Mouse (Mus musculus): ENCODE data around the gene Nptn.
A peak's percentile ranks its signal among the peaks of the same experiment; 100 is the strongest.

Nptn gene

DNA sequence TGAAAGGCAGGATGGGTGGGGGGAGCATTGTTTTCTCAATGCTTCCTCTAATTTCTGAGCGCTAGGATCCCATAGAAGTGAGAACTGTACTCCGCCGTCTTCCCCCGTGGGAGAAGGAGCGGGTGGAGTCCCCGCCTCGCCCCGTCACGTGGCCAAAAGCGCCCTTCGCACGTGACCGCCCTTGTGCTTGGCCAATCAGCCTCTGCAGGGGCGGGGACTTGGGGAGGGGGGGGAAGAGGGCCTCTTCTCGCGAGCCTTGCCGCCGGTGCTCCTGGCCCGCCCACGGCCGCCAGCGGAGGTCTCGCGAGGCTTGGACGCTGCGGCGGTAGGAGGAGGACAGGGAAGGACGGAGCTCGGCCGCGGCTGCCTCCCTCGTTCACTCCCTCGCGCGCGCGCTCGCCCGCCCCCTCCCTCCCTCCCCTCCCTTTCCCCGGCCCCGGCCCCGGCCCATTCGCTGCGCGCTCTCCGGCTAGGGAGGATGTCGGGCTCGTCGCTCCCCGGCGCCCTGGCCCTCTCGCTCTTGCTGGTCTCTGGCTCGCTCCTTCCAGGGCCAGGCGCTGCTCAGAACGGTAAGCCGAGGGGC, at the start of gene Nptn:
Nptn (plus strand) TSS at position 283 of the 583 bp plus-strand sequence.
- DNase-seq (ENCODE audit: extremely low read depth, low read depth, low spot score) = peak; percentile 61

DNA sequence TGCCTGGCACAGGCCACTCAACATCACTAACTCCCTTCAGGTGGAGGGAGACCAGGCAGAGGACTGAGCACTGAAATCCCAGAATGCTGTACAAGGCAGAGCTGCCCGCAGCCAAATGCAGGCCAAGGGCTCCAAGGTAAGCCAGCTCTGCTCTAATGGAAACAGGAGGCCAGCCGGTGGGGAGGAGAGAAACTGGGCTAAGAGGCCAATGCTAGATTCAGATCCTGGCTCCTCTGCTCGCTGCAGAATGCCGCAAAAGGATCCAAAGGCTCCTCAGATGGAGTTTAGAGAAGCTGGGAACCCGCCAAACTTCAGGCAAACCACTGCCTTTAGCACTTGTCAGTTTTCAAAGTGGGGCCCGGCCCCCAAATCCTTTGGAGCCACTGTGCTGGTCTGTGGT, 48.7 kb upstream of the Nptn start:
- DNase-seq (ENCODE audit: extremely low read depth, low read depth, low spot score) = no peak

DNA sequence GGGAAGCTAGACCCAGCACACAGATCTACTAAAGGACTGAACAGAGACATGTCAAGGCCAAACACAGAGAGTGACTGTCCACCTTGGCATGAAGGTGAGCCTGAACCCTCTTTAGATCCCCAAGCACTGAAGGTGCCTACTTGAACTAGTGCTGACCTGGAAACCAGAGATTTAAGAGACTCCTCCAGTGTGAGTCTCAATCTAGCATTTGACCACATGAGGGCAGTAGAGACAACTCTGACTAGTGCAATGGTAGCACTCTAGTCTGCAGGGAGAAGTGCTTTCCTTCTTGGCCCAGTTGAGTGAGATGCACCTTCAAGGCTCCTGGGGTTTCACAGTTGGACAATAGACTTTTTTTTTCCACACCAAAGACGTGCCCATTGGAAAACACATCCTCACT, 47.3 kb upstream of the Nptn start:
- no peak for DNase-seq (ENCODE audit: extremely low read depth, low read depth, low spot score)

DNA sequence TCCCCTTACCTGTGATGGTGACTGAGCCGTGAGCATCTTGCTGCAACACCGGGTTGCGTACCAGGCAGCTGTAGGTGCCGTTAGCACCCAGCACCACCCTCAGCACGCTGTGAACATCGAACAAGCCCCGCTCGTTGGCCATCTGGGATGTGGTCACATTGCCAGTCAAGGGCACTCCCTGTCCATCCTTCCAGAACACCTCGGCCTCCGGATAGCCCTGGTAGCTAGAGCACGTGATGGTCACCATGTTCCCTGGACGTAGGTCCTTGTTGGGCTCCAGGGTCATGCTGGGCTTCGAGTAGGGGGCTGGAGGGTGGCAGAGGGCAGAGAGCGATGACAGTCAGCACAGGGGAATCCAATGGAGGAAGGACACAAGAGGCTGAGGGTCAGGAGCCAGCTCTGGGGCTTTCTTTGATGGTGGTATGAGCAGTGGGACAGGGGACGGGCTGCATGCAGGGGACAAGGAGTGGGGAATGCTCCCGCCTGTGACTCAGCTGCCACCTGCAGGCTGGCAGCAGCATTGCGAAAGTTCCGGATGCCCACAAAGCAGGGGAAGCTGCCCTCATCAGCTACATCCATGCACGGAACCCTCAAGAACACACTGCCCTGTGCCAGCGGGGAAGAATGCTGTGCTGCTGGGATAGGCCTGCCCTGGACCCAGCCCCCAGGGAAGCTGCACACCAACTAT, 46.4 kb upstream of the Nptn start:
- no peak for DNase-seq (ENCODE audit: extremely low read depth, low read depth, low spot score)

DNA sequence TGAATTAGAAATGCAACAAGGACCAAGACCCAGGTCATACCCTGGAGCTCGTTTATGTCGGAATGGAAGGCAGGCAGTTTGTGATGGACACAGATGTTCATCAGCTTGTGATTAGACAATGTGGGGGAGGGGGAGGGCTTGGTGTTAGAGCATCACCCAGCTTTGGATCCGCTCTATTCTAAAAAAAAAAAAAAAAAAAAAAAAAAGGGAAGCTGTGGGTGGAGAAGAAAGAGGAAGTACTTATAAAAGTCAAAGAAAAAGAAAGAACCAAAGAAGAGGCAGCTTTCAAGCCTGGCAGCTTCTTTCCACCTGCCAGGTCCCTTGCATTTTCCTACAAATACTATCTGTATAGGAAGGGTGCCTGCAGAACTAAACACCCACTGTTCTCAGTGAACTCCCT, 44.3 kb upstream of the Nptn start:
- no peak for DNase-seq (ENCODE audit: extremely low read depth, low read depth, low spot score)

DNA sequence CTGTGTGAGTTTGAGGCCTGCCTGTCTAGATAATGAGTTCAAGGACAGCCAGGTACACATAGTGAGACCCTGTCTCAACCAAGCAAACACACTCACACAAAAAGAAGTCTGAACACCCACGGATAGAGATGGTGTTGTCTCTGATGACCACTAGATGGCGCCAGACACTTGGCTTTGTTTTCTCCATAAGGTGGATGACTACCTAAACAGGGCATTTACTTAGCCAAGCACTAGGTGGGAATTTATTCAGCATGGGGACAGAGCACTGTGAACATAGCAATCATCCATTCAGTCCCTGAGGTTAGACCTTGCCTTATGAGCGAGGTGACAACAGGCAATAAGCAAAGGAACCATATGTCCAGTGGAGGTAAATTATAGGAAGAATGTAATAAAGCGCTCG, 42.2 kb upstream of the Nptn start:
- DNase-seq (ENCODE audit: extremely low read depth, low read depth, low spot score) = no peak

DNA sequence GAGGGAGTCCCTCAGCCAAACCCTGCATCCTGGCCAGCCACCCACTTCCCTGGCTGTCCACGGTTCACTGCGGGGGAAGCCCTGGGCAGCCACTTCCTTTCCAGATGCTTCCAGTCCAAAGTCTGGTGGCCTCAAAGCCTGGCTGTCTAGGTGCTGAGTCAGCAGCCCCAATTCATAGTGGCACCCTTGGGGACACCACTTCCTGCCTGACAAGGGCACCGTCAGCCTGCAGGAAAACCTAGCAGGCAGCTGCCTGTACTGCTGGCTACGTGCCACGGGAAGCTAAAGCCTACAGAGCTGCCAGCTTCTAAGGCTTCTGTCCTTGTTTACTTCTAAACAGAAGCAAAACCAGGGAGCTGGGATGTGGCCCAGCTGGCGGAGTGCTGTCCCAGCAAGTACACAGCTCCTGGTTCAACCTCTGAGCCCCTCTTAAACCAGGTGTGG, 40.1 kb upstream of the Nptn start:
- DNase-seq (ENCODE audit: extremely low read depth, low read depth, low spot score) = no peak

DNA sequence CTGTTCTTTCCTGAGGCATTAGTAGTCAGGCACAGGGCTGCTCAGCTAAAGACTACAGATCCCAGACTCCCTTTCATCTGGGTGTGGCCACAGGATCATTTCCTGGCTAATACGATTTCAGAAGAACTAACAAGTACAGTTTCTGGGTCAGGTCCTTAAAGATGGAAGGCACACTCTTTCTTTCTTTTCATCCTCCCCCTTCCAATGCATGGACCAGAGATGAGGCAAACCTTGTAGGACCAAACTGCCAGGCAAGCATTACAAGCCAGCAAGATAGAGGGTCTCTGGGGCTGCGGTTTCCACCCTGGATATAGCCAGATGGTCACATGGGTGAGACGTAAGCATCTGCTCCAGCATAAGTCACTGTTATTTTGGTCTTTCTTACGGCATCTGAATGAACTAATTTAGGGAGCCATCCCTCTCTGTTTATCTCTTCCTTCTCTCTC, 37.1 kb upstream of the Nptn start:
- no peak for DNase-seq (ENCODE audit: extremely low read depth, low read depth, low spot score)

DNA sequence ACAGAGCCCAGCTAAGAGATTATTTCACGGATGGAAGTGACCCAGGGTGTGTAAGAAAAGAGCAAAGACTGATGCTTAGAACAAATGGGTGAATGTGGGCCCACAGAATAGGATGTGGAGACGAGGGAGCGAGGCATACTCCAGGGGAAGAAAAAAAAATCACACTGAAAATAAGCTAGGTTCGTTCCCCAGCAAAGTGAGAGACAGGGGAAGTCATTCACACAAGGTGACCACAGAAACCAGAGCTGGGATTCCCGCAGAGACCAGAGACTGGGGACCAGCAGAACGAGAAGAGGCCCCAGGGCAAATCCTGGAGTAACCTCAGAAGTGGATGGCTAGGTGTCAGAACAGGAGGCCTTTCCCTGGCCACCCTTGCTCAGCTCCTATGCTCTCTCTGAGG, 36.6 kb upstream of the Nptn start:
- no peak for DNase-seq (ENCODE audit: extremely low read depth, low read depth, low spot score)

DNA sequence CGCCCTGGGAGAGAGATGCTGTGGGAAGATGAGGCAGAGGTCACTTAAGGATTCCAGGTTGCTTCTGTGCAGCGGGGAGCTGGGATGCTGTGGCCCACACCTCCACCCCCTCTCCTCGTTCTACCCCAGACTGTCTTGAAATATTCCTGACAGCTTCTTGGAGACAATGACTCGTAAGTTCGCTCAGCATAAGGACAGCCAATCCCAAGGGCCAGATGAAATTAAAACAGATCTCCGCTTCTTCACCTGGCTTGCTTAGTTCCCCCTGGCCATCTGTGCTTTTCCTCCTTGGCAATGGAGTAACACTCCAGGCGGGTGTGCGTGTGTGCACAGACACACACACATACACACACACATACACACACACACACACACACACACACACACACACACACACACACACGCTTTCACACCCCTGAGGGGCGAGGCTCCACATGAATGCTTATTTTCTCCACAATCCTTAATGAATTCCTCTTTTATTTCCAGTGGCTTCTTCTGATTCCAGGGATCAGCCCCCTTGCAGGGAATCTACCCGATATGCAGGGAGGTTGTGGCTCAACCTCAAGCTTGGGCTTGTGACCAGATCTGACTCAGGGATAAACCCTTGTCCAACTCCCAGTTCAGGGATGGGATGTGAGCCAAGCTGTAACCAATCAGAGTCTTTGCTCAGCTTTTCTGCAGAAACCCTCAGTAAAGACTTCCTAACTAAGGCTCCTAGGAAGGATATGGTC, 35.2 kb upstream of the Nptn start:
- no peak for DNase-seq (ENCODE audit: extremely low read depth, low read depth, low spot score)

DNA sequence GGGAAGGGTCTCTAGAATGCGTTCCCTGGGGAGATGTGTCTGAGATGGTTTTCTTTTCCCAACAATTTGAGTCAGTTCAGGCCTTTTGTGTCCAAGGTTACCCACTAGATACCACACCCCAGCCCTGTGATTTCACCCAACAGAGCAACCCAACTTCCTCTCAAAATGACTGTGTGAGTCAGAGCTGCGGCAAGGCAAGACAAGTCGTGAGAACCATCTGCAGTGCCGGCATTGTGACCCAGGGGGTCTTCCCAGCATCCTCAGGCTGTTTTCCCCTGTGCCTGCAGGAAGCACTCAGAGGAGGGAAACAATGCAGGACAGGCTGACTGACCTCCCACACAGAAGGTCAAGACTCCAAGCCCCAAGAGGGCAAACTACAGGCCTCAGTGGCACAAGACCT, 33.1 kb upstream of the Nptn start:
- no peak for DNase-seq (ENCODE audit: extremely low read depth, low read depth, low spot score)

DNA sequence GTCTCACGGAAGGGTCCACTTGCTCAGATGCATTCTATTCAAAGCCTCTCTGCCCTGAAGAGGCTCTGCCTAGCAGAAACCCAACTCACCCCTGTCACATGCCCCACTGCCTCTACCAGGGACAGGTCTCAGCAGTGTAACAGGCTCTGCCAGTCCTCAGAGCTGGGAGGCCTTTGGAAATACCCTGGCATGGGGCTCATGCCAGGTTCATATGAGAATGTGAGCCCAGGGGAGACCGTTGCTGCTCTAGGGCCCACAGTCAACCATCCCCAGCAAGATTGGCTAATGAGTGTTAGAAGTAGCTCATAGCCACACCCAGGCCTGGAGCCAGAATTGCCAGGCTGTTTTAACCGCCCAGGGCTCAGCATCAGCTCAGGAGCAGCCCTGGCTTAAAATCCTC, 32.3 kb upstream of the Nptn start:
- DNase-seq (ENCODE audit: extremely low read depth, low read depth, low spot score) = no peak

DNA sequence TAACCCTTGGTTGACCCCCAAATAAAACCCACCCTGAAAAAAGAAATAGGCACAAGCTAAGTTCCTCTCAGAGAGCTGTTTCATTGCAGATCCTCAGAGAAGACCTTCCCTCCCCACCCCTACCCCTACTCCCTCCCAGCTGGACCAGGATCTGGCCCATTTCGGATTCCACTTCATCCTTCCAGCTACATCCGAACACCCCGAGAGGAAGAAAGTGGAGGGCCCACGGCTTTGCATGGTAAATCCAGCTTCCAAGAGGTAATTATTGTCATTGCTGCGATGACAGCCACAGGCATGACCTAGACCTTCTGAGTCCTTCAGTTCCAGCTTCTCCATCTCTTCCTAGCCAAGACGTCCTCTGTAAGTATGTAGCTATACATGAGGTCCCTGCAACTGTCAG, 31.1 kb upstream of the Nptn start:
- DNase-seq (ENCODE audit: extremely low read depth, low read depth, low spot score) = no peak

DNA sequence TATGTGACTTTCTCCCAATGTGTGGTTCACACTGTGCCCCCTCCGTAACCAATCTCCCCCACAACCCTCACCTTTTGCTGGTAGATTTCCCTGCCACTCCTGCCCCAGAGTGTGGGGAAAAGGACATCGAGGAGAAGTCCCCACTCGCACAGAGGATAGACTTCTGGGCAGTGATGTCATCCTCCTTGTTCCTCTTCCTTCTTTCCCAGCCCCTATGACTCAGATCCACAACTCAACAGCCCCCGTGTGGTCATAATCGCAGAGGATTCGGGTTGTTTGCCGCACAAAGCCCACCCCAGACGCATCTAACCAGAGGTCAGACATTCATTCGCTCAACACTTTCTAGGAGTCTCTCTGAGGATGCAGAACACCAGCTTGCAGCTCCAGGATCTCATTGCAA, 30.0 kb upstream of the Nptn start:
- DNase-seq (ENCODE audit: extremely low read depth, low read depth, low spot score) = no peak

DNA sequence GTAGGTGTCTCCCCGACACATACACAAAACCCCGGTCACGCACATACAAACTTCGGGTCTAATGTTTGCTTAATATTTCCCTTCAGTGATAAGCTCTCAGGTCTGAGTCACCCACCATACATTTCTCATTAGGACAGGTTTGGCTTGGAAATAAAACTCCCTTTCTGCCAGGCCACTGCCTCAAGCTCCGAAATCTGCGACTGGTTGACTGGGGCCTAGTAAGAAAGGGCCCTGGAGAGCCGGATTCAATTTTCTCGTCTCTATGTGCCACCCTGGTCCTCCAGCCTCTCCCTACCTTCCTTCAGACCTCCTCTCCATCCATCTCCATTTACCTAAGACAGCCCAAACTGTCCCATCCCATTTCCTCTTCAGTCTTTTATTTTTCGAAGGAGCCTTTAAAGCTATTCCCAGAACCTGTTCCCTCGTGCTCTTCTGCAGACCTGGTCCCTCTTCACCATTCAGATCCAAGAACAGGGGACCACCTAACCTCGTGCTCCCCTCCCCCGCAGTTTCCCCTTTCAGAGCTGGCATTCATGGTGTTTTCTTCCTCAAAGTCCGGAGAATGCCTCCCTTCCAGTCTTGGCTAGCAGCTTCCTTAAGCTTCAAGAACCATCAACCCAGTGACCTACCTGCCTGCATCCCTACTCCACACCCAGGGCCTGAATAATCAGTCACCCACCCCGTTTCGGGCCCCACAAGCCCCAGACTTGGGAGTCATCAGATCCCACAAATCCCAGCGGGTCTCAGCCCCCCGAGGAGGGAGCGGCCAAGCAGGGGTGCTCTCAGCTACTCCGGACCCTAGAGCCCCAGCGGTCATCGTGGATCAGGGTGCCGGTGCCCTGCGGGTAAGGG, 27.8 kb upstream of the Nptn start:
- no peak for DNase-seq (ENCODE audit: extremely low read depth, low read depth, low spot score)

DNA sequence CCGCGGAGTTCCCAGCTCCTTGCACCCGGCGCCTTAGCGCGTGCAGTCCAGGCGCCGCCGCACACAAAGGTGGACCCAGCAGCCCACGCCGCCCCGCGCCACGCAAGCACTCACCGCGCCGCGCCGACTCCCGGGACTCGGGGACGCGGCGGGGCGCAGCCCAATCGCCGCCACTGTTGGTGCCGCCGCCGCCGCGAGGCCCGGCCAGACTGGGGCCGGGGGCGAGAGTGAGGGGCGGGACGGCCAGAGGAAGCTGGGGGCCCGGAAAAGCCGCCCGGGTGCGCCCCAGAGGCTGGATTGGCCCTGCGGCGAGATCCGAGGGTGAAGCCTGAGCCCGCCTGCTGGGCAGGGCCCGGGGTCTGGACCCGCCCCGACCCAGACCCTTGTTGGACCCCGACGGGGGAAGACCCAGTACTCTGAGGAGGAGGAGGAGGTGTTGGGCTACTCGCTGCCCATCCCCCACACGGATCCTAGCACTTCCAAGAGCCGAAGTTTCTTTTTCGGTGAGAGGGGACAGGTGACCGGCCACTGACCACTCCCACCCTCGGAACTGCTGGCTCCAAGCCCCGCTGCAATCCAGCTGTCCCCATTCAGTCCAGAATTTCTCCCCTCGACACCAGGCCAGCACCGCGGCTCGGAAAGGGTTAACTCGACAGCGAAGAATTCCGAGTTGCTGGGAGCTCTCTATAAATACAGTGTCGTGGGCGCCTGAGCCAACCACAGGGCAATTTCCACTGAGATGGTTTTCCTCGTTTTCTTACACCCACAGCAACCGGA, 26.9 kb upstream of the Nptn start, which contains the start of gene Cd276:
Cd276 (minus strand) TSS at position 530 of the 777 bp plus-strand sequence.
- DNase-seq (ENCODE audit: extremely low read depth, low read depth, low spot score) = no peak

DNA sequence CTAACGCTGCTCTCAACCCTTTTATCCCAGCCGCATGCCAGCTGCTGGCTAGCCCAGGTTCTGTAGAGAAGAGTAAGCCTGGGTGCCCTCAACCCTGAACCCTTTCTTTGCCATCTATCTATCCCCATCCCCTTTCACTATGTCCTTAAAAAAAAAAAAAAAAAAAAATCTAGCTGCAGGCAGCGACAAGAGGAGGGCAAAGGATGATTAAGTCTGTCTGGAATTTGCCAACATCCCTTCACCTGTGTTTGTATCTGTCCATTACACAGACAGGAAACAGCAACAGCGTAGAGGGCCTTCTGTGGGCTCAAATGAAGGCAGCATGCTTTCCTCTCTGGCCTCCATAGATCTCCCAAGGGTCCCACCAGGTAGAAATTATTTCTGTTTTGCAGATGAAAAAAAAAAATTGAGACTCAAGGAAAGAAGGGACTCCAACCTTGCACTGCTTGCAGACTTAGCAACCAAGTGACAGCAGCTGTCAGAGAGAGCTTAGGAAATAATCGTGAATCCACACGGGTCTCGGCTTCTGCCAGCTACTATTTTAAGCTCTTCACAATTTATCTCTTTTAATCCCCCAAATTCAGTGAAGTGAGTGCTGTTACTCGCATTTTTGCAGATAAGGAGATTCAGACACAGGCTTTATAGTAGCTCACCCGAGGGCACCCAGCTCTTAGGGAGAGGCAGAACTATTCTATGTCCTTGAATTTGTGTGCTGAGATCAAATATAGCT, 26.2 kb upstream of the Nptn start:
- DNase-seq (ENCODE audit: extremely low read depth, low read depth, low spot score) = no peak

DNA sequence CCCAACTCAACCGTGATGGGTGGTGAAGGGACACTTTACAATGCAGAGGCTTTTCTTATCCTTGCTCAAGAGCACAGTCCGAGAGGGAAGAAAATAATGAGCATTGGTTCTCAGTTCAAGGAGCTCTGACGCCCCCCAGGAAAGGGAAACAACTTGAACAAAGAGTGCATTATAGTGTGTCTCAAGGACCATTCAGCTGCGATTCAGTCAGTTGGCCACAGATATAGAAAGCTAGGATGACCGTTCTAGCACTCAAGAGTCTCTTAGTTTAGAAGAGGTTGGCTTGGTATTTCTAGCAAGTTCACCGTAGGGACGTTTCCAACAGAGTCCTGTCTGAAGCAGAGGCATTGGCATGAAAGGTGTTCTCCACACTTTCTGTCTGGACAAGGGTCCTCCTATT, 25.4 kb upstream of the Nptn start:
- no peak for DNase-seq (ENCODE audit: extremely low read depth, low read depth, low spot score)

DNA sequence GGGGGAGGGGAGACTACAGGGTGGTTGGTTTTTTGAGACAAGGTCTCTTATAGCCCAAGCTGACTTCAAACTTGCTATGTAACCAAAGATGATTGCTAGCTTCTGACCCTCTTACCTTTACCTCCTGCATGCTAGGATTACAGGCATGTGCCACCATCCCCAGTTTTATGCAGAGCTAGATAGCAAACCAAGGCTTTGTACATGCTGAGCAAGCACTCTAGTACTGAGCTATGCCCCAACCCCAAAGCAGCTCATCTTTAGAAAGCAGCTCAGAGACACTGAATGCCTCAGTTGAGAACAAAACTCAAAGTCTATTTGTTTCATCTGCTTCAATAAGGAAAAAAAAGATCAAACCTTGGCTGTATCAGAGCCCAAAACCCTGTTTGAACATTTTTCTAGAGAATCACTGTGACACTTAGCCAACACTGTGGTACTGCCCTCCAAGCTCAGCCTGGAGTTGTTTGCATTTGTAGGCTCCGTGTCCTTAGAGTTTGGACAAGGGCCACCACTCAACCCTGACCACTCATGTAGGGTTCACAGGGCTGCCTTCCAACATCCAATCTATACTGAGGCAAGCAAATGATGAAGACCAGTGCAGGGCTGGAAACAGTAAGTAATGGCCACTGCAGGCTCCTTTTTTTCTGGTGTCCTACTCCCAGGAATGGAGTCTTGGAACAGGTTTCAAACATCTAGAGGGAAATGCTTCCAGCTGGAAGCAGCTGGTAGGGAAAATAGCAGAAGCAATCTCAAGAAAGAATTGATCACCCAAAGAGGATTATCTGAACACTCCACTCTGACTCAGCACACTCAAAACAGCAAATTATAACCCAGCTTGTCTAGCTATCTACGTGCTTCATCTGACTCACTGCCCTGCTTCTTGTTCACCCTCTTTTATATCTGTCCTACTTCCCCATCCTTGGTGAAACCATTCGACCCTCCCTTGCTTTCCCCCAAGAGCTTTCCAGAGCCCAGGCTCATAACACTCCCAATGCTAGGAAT, 24.3 kb upstream of the Nptn start:
- DNase-seq (ENCODE audit: extremely low read depth, low read depth, low spot score) = no peak

Data from fat pad, adult 2 months (tissue).